Mouse (Mus musculus) adrenal gland, postnatal 36 days (tissue): ENCODE measurements around the gene C1galt1. TPM values are rescaled to one million over a fixed set of nuclear protein-coding genes. Genes with fewer than 3 reads are reported as not detected.

Experiments used
- DNase-seq, 2 experiments: peaks; one replicate each; pipeline ENCODE4 v3.0.0; 2021; ENCODE audit warnings: mixed read lengths in 1 of 2
- long read RNA-seq, 2 experiments: library from polyadenylated mRNA; stranded (forward); transcript quantifications; one replicate each; pipeline ENCODE4 v2.0.0; 2021; ENCODE audit warnings: borderline sequencing depth in 2 of 2
- total RNA-seq, 2 experiments: library from RNA; stranded (reverse); gene quantifications; 2 replicates each; pipeline ENCODE4 v1.2.3; 2021

Gene C1galt1
- 10 to 100 TPM; 24.4 to 54.9 TPM for total RNA-seq
- long read RNA-seq, experiment 1, full-length matches to known transcripts: 14 of 27 reads
- long read RNA-seq, experiment 1, partial matches to known transcripts: 2 of 27 reads
- long read RNA-seq, experiment 1, other reads (novel, unspliced or antisense): 11 of 27 reads
- long read RNA-seq, experiment 2, full-length matches to known transcripts: 3 of 4 reads
- long read RNA-seq, experiment 2, partial matches to known transcripts: 0 of 4 reads
- long read RNA-seq, experiment 2, other reads (novel, unspliced or antisense): 1 of 4 reads

GRCm38 (mm10) chr6:7844802-7845679, at the start of gene C1galt1:
Gene C1galt1, plus strand, starts transcription at chr6:7844842.
- DNase-seq: peak; percentile 57 to 79

GRCm38 (mm10) chr6:7799969-7800368, 44.7 kb upstream of the C1galt1 start:
- peak; percentile 27 to 44 for DNase-seq

GRCm38 (mm10) chr6:7803765-7804542, 40.7 kb upstream of the C1galt1 start:
- no peak for DNase-seq

GRCm38 (mm10) chr6:7814146-7814545, 30.5 kb upstream of the C1galt1 start:
- DNase-seq: no peak

- no peak for DNase-seq
Observed at GRCm38 (mm10) chr6:7816233-7816632, 28.4 kb upstream of the C1galt1 start.

GRCm38 (mm10) chr6:7822688-7823087, 22.0 kb upstream of the C1galt1 start:
- no peak for DNase-seq

- DNase-seq: no peak
Observed at GRCm38 (mm10) chr6:7830793-7831192, 13.8 kb upstream of the C1galt1 start.

GRCm38 (mm10) chr6:7832564-7833175, 12.0 kb upstream of the C1galt1 start:
- no peak for DNase-seq

GRCm38 (mm10) chr6:7843726-7844411, 773 bp upstream of the C1galt1 start:
- DNase-seq: no peak

GRCm38 (mm10) chr6:7844412-7844801, 235 bp upstream of the C1galt1 start:
- DNase-seq: peak; percentile 99 to 100

- peak in 1 of 2 experiments; percentile 16 for DNase-seq
Observed at GRCm38 (mm10) chr6:7845680-7846017, 1.0 kb downstream of the C1galt1 start.

GRCm38 (mm10) chr6:7846726-7847439, 2.2 kb downstream of the C1galt1 start:
- no peak for DNase-seq

- peak; percentile 28 to 48 for DNase-seq
Observed at GRCm38 (mm10) chr6:7847890-7848508, 3.4 kb downstream of the C1galt1 start.

GRCm38 (mm10) chr6:7848714-7849113, 4.1 kb downstream of the C1galt1 start:
- DNase-seq: no peak

- DNase-seq: no peak
Observed at GRCm38 (mm10) chr6:7851036-7851435, 6.4 kb downstream of the C1galt1 start.

- no peak for DNase-seq
Observed at GRCm38 (mm10) chr6:7852919-7853318, 8.3 kb downstream of the C1galt1 start.

GRCm38 (mm10) chr6:7853461-7853860, 8.8 kb downstream of the C1galt1 start:
- no peak for DNase-seq

- DNase-seq: no peak
Observed at GRCm38 (mm10) chr6:7856682-7857290, 12.1 kb downstream of the C1galt1 start.

- DNase-seq: peak; percentile 19 to 36
Observed at GRCm38 (mm10) chr6:7857356-7858247, 13.0 kb downstream of the C1galt1 start.
